Mouse (Mus musculus): ENCODE data around the gene Fam241a.

The Fam241a gene

DNA sequence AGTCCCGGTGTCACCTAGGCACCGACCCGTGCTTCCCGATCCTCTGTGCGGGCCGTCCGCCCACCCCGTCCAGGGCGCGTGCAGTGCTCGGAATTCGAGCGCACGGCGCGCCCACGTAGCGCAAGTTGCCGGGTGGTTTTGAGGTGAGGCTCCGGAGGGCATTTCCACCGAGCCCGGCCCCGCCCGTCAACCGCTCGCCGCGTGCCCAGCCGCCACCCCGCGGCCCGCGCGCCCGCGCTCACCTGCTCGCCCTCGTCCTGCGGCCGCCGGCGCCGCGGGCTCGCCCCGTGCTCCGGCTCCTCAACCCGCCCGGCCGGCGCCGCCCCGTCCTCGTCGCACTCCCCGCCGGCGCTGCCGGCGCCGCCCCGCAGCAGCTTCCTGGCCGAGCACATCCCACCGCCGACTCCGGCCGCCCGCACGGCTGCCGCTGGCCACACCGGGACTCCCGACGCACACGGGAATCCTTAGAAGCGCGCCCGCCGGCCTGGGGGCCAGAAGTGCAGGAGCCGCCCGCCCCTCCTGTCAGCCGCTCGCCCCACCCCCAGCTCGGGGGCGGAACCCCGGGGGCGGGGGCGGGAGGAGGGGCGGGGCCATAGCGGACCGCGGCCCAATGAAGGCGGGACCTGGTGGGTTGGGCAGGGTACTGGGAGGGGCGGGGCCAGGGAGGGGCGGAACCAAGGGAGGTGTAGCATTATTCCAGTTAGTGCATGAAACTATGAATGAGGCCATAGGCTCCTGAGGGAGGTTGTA, at the start of gene Fam241a:
Fam241a (minus strand) TSS at position 533 of the 750 bp plus-strand sequence.
- DNase-seq (ENCODE audit: low spot score in 2 of 2): peak; percentile 28 to 56

DNA sequence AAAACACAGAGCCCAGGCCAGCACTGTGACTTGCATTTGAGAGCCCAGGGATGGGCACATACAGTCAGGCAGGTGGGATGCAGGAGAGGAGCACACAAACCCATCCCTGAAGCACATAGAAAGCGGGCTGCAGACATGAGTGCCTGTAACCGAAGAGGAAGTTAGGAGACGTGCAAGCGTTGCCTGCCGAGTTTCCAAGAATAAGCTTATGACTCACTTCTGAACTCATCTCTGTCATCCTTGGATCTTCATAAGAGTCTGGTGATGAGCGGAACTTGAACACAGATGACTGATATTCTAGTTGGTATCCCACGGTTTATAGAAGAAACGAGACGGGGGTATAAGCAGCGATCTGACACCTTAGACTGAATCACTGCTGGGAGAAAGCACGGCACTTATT, 36.3 kb upstream of the Fam241a start:
- no peak for DNase-seq (ENCODE audit: low spot score in 2 of 2)

DNA sequence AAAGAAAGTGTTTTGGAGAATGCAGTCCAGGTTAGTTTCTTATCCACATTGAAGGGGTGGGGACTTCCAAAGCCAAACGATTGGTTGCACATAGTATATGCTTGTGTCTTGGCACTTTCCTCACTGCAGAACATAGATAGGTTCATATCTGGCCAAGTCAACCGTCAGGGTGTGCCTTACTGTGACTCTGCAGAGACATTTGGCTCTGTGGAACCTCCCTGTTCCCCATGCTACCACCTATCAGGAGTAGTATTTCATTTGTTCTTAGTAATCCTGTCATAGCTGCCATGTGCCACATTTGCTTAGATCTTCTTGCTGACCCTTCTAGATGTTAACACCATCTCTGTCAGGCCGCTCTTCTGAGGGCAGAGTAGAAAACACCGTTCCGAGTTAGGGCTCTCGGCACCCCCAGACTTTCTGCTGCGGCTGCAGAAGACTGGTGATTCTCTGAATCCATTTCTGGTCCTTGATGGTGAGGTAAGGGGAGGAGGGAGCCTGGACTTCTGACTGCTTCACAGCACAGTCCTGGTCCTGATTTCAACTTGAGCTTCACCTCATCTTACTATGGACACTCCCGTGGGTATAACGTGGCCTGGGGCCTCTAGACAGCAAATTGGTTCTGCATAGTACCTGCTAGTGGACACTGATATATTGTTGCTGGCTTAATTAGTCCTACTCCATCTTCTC, 34.3 kb upstream of the Fam241a start:
- DNase-seq (ENCODE audit: low spot score in 2 of 2): no peak

DNA sequence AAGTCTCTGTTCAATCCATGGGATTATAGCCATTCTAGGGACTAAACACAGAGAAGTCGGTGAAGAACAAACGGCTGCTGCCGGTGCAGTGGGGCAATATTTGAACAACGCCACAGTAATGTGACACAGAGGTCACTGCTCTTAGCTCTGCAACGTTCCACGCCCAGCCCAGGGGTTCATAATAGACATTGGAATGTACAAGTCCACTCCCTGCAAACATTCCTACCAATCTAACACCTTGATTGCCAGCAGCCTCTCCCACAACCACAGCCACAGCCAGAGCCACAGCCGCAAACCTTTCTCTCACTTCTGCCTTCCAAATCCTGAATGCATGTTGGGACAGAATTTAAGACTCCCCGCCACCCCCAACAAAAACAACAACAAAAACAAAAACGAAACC, 33.8 kb upstream of the Fam241a start:
- DNase-seq (ENCODE audit: low spot score in 2 of 2): no peak

DNA sequence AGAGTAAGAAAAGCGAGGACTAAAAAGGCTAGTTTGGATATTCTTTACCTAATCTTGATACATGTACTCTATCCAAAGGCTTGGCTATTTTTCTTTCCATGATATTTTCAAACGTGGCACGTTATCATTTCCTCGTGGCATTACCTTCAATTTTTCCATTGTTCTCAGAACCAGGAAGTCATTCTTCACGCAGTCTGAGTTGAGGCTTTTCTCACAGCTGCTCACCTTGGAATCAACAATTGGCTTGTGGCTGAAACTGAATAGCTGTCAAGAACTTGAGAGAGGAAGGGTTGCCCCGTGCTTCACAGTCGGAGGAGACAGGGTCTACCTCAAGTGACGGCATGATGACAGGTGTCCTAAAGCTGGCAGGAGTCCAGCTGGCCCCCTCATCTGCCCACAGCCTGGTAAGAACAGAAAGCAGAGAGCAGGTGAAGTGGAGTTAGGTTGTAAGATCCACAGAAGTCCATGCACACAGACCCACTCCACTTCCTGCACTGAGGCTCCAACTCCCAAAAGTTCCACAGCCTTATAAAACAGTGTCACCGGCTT, 30.6 kb upstream of the Fam241a start:
- DNase-seq (ENCODE audit: low spot score in 2 of 2): no peak

DNA sequence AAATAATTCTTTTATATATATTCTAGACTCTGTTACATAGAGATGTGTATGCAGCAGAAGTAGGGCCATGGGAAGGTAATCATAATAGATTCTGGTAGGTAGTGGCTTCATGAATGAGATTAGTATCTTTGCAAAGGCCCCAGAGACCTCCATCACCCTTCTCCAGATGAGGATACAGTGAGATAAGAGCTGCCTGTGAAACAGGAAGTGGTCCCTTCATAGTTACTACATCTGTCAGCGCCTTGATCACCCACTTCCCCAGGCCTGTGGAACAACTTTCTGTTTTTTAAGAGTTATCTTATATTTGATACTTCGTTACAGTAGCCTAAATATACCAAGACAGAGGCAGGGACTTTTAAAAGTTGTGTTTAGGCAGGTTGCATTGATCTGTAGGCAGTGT, 28.3 kb upstream of the Fam241a start:
- DNase-seq (ENCODE audit: low spot score in 2 of 2): no peak

DNA sequence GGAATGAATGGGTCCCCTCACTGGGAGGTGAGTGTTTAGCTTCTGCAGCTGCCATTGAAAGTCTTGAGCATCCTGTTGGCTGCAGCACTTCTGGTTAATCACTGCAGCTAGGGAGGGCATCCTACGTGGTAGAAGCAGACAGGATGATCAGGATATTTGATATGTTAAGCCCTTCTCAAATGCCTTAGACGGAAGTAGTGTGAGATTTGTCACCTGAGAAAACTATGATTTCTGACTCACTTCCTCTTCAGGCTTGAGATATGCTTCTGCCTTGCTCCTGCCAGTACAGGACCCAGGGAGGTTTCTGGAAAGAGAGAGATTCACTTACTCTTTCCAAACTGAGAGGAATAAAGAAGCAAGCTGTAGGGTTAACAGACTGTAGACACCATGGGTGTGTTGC, 27.1 kb upstream of the Fam241a start:
- DNase-seq (ENCODE audit: low spot score in 2 of 2): no peak

DNA sequence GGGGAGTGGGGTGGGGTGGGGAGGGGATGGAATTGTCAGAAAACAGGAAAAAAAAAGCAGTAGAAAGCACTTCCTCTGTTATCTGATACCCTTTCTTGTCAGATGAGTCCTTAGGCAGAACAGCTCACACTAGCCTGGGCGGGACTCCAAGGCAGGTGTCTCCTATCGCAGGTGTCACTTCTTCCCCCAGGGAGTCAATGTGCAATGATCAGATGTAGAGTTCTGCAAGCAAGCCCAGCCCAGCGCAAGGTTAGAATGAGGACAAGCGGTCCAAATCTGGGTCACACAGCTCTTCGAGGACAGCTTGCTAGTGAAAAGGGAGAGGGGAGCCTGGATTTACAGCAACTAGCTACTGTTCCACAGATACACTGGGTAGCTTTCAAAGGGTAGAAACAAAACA, 26.0 kb upstream of the Fam241a start:
- DNase-seq (ENCODE audit: low spot score in 2 of 2): no peak

DNA sequence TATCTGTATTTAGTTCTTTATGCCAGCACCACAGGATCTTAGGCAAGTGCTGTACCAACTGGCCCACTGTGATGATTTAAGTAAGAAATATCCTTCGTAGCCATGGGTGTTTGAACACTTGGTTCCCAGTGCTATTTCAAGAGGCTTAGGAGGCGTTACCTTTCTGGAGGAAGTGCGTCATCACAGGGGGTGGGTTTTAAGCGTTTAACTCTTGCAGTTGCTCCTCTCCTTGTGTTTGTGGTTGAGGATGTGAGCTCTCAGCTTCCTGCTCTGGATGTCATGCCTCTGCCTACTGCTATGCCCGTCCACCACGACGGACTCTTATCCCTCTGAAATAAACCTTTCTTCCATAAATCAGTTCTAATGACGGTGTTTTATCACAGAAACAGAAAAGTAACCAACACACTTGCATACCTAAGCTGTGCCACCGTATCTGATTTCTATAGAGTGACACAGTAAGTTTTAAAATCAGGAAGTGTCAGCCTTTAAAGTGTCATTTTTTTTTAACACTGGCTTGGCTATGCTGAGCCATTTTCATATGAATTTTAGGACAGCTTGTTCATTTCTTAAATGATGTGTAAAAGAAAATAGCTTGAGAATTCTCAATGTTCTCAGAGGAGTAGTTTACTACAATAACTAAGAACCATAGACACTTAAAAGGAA, 22.0 kb upstream of the Fam241a start:
- DNase-seq (ENCODE audit: low spot score in 2 of 2): no peak

DNA sequence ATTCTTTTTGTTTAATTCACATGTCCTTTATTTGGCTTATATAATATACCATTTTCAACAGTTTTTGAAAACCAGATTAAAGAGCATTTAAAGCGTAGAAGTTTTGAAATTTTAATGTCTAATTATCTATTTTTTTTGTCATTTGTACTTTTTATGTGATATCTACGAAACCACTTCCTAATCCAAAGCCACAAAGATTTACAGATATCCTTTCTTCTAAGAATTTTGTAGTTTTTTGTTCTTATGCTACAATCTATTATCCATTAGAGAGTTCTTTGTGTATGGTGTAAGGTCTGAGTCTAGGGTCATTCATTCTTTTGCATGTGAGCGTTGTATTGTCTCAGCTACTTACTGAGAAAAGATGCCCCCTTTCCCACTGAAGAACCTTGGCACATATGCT, 21.4 kb upstream of the Fam241a start:
- no peak for DNase-seq (ENCODE audit: low spot score in 2 of 2)

DNA sequence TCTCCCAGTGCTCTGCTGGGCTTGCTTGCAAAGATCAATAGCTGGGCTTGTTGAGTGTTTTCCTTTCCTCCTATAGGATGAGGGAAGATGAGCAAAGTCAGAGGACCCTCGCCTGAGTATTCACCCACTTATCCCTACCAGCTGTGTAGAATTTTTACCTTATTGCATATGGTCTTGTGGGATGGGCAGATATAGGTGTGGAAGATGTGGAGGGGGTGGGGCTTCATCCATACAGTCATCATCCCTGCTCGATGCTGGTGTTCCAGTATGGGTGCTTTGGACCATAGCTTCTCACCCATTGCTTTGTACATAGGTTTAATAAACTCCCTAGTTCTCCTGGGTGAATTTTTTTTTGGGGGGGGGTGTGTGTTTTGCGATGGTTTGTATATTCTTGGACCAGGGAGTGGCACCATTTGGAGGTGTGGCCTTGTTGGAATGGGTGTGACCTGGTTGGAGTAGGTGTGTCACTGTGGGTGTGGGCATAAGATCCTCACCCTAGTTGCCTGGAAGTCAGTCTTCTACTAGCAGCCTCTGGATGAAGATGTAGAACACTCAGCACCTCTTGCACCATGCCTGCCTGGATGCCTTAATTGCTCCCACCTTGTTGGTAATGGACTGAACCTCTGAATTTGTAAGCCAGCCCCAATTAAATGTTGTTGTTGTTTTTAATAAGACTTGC, 19.7 kb upstream of the Fam241a start:
- DNase-seq (ENCODE audit: low spot score in 2 of 2): no peak

DNA sequence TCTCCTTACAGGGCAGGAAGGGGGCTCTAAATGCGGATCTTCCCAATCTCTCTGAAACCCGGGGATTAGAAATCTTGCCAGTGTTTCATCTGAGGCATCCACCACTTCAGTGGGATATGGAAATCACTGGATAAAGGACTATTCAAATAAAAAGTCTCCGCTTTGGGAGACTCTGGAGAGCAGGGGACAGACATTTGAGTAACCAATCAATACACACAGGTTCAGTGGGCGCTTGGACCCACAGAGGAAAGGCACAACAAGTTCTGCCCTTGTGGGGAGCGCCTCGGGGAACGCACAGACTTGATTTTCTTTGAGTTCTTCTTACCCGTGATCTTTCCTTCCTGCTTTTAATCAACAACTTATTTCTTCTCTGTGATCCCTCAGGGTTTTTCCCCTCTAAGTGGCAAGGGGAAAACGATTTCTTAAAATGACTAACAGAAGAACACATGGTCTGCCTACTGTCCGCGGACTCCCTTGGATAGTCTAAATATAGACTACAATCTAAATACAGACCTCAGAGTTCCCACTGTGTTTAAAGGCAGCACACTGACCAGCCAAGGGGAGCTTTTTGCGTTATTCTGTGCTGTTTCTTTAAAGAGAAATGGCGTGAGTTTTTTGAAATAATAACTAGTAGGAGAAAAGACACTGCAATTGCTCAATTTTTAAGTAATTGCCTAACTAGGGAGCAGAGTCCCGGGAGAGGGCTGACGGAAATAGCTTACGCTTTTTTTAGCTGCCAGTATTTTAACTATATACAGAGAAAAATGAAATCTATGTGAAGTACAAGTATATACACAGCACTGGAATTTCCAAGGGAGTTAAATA, 18.0 kb upstream of the Fam241a start:
- no peak for DNase-seq (ENCODE audit: low spot score in 2 of 2)

DNA sequence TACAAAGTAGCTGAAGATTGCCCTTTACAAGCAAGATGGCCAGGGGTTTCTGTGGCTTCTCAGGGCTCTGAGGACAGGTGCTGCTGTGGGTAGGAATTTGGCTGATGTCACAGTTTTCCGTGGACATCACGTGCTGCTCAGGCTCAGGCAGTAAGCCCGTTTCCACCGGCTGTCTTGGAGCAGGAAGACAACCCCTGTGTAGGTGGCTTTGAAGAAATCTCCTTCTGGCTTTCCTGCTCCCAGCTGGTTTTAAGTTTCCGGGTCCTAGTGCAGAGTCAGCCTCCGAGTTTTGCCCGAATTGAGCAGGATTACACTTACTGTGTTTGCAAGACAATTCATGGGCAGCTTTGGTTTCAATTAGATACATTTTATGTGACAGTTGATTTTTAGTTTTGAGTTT, 13.8 kb upstream of the Fam241a start:
- no peak for DNase-seq (ENCODE audit: low spot score in 2 of 2)

DNA sequence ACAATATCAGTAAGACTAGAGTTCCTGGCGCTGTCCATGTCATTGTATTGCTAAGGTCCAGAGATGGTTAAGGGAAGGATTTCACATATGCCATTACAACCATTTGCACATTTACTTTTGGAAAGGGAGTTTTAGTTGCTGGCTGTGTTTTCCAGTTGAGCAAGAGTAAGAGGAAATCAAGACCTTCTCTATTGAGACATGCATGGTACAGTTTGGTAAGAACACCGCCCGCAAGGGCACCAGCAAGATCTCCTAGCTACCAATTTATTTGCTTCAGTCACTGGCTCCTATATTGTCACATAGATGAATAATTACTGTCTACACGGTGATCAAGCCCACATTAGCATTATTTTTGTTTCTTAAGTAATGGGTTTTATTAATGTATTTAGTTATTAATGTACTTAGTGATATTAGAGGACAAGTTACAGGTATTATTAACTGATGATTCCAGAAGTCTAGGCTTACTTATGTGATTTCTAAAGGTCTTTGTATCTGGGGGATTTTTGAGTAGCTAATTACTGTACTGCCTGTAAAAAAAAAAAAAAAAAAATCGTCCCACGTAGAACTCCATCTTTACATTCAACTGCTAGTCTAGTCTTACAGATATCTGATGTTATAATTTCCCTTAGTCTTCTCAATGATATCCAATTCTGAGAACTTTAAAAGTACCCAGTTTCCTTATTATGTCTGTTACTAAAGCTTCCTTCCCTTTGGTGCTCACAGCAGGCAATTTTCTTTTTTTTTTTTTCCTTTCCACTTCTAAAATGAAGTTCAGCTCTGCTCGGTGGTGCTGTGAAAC, 944 bp downstream of the Fam241a start:
- DNase-seq (ENCODE audit: low spot score in 2 of 2): no peak

DNA sequence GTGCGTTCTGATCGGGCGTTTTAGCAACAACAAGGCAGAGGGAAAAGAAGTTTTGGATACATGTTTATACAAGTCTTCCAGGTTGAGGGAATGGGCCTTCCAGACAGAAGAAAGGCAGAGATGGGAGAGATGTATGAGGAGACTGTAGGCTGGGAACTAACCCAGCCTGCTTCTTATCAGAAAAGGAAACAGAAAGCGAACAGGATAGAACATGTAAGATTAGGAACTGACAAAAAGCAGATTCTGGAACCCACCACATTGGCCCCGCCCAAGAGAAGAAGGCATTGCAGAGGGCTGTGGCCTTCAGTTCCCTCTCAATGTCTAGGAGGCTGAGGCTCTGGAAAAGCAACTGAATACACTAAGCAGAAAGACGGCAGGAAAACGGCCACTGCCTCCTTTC, 2.2 kb downstream of the Fam241a start:
- DNase-seq (ENCODE audit: low spot score in 2 of 2): no peak

DNA sequence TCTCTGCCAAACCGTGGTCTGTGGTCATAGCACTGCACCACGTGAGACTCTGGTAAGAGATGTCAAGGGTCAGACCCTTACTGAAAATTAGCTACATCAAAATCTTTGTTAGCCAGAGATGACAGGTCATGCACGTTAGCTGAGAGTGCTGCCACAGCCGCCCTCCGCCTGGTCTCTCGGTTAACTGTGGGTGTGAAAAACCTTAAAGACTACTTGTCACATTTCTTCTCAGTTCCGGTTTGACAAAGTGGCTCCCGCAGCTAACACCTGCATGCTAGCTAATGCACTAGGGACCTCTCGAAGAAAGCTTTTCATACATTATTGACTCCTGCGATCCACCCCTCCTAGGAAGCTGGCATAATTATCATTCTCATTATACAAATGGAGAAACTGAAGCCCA, 4.2 kb downstream of the Fam241a start:
- no peak for DNase-seq (ENCODE audit: low spot score in 2 of 2)

DNA sequence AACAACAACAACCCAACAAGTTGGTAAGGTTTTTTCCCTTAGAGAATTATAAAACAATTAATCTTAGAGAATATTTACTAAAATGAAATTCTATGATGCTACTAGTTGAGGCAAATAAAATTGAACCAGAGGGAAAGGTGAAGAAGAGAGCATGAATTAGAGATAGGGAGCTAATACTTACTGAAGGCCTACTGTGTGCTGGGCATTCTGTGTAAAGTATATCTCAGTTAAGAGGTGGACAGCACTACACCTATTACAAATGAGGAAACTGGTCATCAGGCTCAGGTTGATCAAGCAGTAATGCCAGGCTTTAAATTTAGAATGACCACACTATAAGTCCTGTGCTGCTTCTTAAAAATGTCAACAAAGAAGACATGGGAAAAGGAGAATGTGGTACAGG, 6.1 kb downstream of the Fam241a start:
- DNase-seq (ENCODE audit: low spot score in 2 of 2): no peak

DNA sequence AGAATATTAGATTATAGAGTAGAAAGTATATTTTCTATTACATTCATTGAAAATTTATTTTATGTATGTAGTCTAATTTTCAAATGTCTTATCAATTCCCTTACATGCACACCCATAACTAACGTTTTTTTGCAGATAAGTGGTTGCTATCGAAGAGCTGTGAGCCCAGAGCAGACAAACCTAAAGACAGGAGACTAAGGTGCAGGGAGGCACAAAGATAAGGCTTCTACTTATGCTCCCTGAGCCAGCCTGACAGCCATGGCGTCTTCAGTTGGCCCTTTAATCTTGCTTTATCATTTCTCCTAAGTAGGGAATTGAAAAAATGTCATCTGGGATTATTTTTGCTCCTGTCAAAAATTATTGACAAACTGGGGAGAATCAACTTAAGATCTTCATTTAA, 6.6 kb downstream of the Fam241a start:
- DNase-seq (ENCODE audit: low spot score in 2 of 2): no peak

DNA sequence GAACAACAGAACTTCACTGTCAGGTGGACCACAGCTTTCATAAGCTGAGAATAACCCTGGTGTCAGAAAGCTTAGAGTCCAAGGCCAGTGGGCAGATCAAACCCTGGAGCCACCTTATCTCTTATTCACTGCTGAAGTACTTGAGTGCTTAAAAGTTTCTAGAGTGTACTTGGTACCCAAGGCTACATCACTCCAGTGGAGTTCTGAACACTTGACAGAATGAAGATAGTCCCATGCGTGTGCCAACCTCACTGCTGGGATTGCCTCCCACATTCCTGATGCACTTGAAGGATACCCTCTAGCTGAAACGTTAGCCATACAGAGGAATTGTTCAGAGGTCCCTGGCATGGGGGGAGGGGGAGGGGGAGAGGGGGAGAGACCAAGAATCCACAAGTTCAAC, 14.4 kb downstream of the Fam241a start:
- DNase-seq (ENCODE audit: low spot score in 2 of 2): no peak

DNA sequence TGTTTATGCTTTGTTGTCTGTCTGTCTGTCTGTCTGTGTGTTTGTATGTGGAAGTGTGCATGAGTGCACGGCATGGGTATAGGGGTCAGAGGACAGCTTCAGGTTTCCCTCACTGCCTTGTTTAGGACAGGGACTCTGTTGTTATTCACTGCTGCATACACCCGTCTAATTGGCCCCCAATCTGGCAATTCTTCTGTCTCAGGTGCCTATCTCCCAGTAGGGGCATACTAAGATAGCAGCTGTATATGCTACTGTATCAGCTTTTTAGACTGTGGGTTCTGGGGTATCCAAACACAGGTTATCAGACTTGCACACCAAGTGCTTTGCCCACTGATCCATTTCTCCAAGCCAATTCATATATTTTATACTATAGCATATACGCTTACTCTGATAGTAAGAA, 16.2 kb downstream of the Fam241a start:
- DNase-seq (ENCODE audit: low spot score in 2 of 2): no peak

DNA sequence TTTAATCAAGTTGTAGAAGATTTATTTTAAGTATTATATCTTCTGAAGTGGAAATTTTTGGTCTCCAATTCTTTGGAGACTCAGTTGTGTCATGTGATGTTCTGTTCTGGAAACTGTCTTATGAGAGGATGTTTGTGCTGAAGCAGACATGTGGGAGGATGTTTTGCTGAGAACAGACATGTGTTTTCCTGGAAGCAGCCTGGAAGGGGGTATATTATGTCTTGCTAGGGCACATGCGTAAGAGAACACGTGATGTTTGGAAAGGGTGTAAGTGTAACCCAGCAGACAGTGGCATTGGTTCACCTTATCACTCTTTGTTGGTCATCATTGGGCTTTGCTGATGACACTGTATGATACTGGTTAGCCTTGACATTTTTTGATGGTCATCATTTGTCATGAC, 20.6 kb downstream of the Fam241a start:
- DNase-seq (ENCODE audit: low spot score in 2 of 2): no peak
